Mouse (Mus musculus) thymus, adult 2 months (tissue): ENCODE measurements around the gene Eif2ak4. TPM values are rescaled to one million over a fixed set of nuclear protein-coding genes. Genes with fewer than 3 reads are reported as not detected.
A peak's percentile ranks its signal among the peaks of the same experiment; 100 is the strongest.

ENCODE experiments used
- DNase-seq: peaks from one replicate; pipeline ENCODE4 v3.0.0; 2021
- H3K27ac ChIP-seq: fragments of 200-500 bp; 2 replicates; pipeline ENCODE4 v1.5.1; 2012; ENCODE audit warnings: low read length, control low read depth; ENCODE audit not compliant: control insufficient read depth, insufficient read depth
- H3K27me3 ChIP-seq: fragments of 200-500 bp; 2 replicates; pipeline ENCODE4 v1.6.1; 2012; ENCODE audit warnings: mild to moderate bottlenecking, low read length, moderate library complexity, mixed read lengths; ENCODE audit not compliant: control insufficient read depth, insufficient read depth
- H3K36me3 ChIP-seq: fragments of 200-500 bp; 2 replicates; pipeline ENCODE4 v1.6.1; 2012; ENCODE audit warnings: mild to moderate bottlenecking, low read length, moderate library complexity; ENCODE audit not compliant: control insufficient read depth, insufficient read depth
- H3K4me1 ChIP-seq: fragments of 200-500 bp; replicated peaks from 2 replicates; pipeline ENCODE4 v1.6.1; 2012; ENCODE audit warnings: low read length; ENCODE audit not compliant: control insufficient read depth, insufficient read depth
- H3K4me3 ChIP-seq: fragments of 200-500 bp; 2 replicates; pipeline ENCODE4 v1.5.1; 2012; ENCODE audit warnings: mild to moderate bottlenecking, low read length, control low read depth, moderate library complexity; ENCODE audit not compliant: control insufficient read depth, insufficient read depth
- CTCF ChIP-seq: fragments of 200-500 bp; IDR thresholded peaks from 2 replicates; pipeline ENCODE4 v1.5.1; 2012; ENCODE audit warnings: mild to moderate bottlenecking, control low read depth, low read length, moderate library complexity, borderline replicate concordance; ENCODE audit not compliant: control insufficient read depth, poor library complexity, insufficient read depth; ENCODE audit errors: extremely low read depth
- POLR2A ChIP-seq: fragments of 200-500 bp; IDR thresholded peaks from 2 replicates; pipeline ENCODE4 v1.6.1; 2012; ENCODE audit warnings: mild to moderate bottlenecking, low read length, control low read depth, moderate library complexity; ENCODE audit not compliant: control insufficient read depth, poor library complexity, insufficient read depth; ENCODE audit errors: extremely low read depth
- WGBS: fragments of 180-500 bp; shearing (Covaris S2); methylation state at CpG from one replicate; pipeline ENCODE4 v1.1.7; 2018; 5-methylcytosine and 5-hydroxymethylcytosine counted together
- polyA plus RNA-seq: library from polyadenylated mRNA; depleted of rRNA; stranded (reverse); fragments of >200 nt; gene quantifications from 2 replicates; pipeline ENCODE4 v1.2.3, GENCODE M21; 2012

Eif2ak4 gene
- polyA plus RNA-seq, 1 experiment = 9.0 TPM

- TF ChIP-seq POLR2A (no peak), CTCF (no peak)
- WGBS = 50% methylated on average over 5 of the region's 5 CpGs
Measured at GRCm38 (mm10) chr2:118497890-118498289, 109.5 kb downstream of the Eif2ak4 start.

GRCm38 (mm10) chr2:118498476-118498875 lies 110.1 kb downstream of the Eif2ak4 start:
- H3K27ac ChIP-seq = peak overlapping the region; percentile 99
- DNase-seq = no peak
- H3K36me3 ChIP-seq = no peaks in the 10 kb centered on the region
- no peaks in the 10 kb centered on the region for H3K27me3 ChIP-seq
- H3K4me3 ChIP-seq = no peak overlapping the region
- TF ChIP-seq CTCF (no peak), POLR2A (no peak)
- WGBS = 45% methylated on average over 6 of the region's 6 CpGs
- peaks cover 70% of the 10 kb centered on the region for H3K4me1 ChIP-seq

More at GRCm38 (mm10) chr2:118497890-118498289, 109.5 kb downstream of the Eif2ak4 start:
- H3K4me1 ChIP-seq = peaks cover 73% of the 10 kb centered on the region
- no peak overlapping the region for H3K4me3 ChIP-seq
- no peaks in the 10 kb centered on the region for H3K36me3 ChIP-seq
- peak overlapping the region; percentile 99 for H3K27ac ChIP-seq
- H3K27me3 ChIP-seq = no peaks in the 10 kb centered on the region
- DNase-seq = no peak

GRCm38 (mm10) chr2:118499135-118499961 lies 110.9 kb downstream of the Eif2ak4 start:
- Histone ChIP-seq H3K27me3 (no peaks in the 10 kb centered on the region), H3K4me1 (peaks cover 62% of the 10 kb centered on the region), H3K36me3 (no peaks in the 10 kb centered on the region), H3K27ac (peak overlapping the region; percentile 99), H3K4me3 (peak overlapping the region; percentile 20)
- peak; percentile 92 for DNase-seq
- 2% methylated on average over 20 of the region's 20 CpGs for WGBS
- TF ChIP-seq POLR2A = peak; percentile 63
- TF ChIP-seq CTCF = no peak

- Histone ChIP-seq H3K4me1 (peaks cover 59% of the 10 kb centered on the region), H3K36me3 (no peaks in the 10 kb centered on the region), H3K27ac (peak overlapping the region; percentile 92), H3K4me3 (no peak overlapping the region; the same call in 1 of the 2 replicates), H3K27me3 (no peaks in the 10 kb centered on the region)
- WGBS = 62% methylated on average over 2 of the region's 2 CpGs
- TF ChIP-seq POLR2A = no peak
- TF ChIP-seq CTCF = no peak
- DNase-seq = no peak
Measured at GRCm38 (mm10) chr2:118500191-118500590, 111.8 kb downstream of the Eif2ak4 start.

- Histone ChIP-seq H3K27me3 (no peaks in the 10 kb centered on the region), H3K4me3 (no peak overlapping the region), H3K27ac (no peak overlapping the region), H3K4me1 (peaks cover 15% of the 10 kb centered on the region), H3K36me3 (no peaks in the 10 kb centered on the region)
- TF ChIP-seq POLR2A (no peak), CTCF (no peak)
- 94% methylated on average over 7 of the region's 7 CpGs for whole genome bisulfite sequencing
- DNase-seq = no peak
Measured at GRCm38 (mm10) chr2:118507126-118507525, 118.7 kb downstream of the Eif2ak4 start.

- H3K4me1 ChIP-seq = peaks cover 19% of the 10 kb centered on the region
- H3K36me3 ChIP-seq = no peaks in the 10 kb centered on the region
- 95% methylated on average over 8 of the region's 8 CpGs for WGBS
- H3K4me3 ChIP-seq = no peak overlapping the region
- DNase-seq = no peak
- no peak overlapping the region for H3K27ac ChIP-seq
- no peaks in the 10 kb centered on the region for H3K27me3 ChIP-seq
- TF ChIP-seq POLR2A = no peak
- no peak for TF ChIP-seq CTCF
Measured at GRCm38 (mm10) chr2:118509688-118510446, 121.4 kb downstream of the Eif2ak4 start.
